Mouse (Mus musculus) brain, embryonic 14.5 days (tissue): ENCODE data around the gene Prpf8.

Source experiments
- CTCF ChIP-seq: fragments of 200-500 bp; IDR thresholded peaks from 2 replicates; pipeline ENCODE4 v1.5.1; 2012; ENCODE audit warnings: inconsistent platforms, mild to moderate bottlenecking, moderate library complexity, borderline replicate concordance; ENCODE audit not compliant: insufficient read depth, insufficient read length; ENCODE audit errors: extremely low read depth
- POLR2A ChIP-seq: fragments of 200-500 bp; IDR thresholded peaks from 2 replicates; pipeline ENCODE4 v1.6.1; 2012; ENCODE audit warnings: mild to moderate bottlenecking, inconsistent platforms, borderline replicate concordance; ENCODE audit not compliant: poor library complexity, insufficient read depth, insufficient read length, severe bottlenecking; ENCODE audit errors: extremely low read depth

DNA sequence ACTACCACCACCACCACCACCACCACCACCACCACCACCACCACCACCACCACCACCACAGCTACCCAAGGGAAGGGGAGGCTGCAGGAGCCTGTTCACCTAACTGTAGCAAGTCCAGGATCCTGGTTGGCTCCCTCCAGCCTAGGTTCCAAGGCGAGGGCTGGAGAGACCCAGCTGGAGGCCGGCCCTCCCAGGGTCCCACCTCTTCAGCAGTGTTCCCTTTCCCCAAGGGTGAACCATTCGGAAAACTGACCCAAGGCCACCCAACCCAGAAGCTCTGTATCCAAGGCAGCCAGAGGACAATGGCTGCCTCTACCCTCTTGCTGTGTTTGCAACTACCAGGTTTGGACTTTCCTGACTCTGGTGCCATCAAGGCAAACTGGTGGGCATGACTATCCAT, 46.7 kb upstream of the Prpf8 start:
- TF ChIP-seq CTCF: no peak
- TF ChIP-seq POLR2A: no peak
